Mouse (Mus musculus): Measurements from ENCODE around the gene Mob1b.

Gene Mob1b

GRCm38 (mm10) chr5:88790675-88791074 is 70.0 kb downstream of the Mob1b start:
- DNase-seq, result no peak

- no peak for DNase-seq
Observed at GRCm38 (mm10) chr5:88791256-88792245, 70.9 kb downstream of the Mob1b start.

GRCm38 (mm10) chr5:88793676-88794075 is 73.0 kb downstream of the Mob1b start:
- no peak for DNase-seq

GRCm38 (mm10) chr5:88795910-88796584 is 75.4 kb downstream of the Mob1b start:
- no peak for DNase-seq

- no peak for DNase-seq
Observed at GRCm38 (mm10) chr5:88796588-88796987, 75.9 kb downstream of the Mob1b start.

GRCm38 (mm10) chr5:88797121-88797520 is 76.5 kb downstream of the Mob1b start:
- DNase-seq, result no peak

- DNase-seq, result no peak
Observed at GRCm38 (mm10) chr5:88805616-88806015, 85.0 kb downstream of the Mob1b start.

GRCm38 (mm10) chr5:88806278-88806677 is 85.6 kb downstream of the Mob1b start:
- DNase-seq, result no peak

GRCm38 (mm10) chr5:88807342-88807741 is 86.7 kb downstream of the Mob1b start:
- DNase-seq, result no peak

GRCm38 (mm10) chr5:88813188-88813587 is 92.5 kb downstream of the Mob1b start:
- no peak for DNase-seq

Data from thymus, adult 18-20 months (tissue).